Mouse (Mus musculus) ES-E14 (cell line): ENCODE measurements around the gene Pomt2. TPM values are rescaled to one million over a fixed set of nuclear protein-coding genes. Genes with fewer than 3 reads are reported as not detected.
"Not testable (repeated sequence)": the region's sequence is repeated elsewhere in the genome, so short reads cannot be mapped to it uniquely, and the experiment has no call there.

ENCODE experiments used
- DNase-seq: peaks from one replicate; pipeline ENCODE4 v3.0.0-alpha.2; 2013; ENCODE audit warnings: low read depth, low spot score
- H3K27ac ChIP-seq: 2 replicates; pipeline ENCODE4 v1.5.1; 2012; ENCODE audit warnings: low read depth, mild to moderate bottlenecking, low read length, moderate library complexity, mixed read lengths; ENCODE audit not compliant: poor library complexity, insufficient read depth, severe bottlenecking
- H3K36me3 ChIP-seq: 2 replicates; pipeline ENCODE4 v1.6.1; 2012; ENCODE audit warnings: mild to moderate bottlenecking, low read length, moderate library complexity, mixed read lengths; ENCODE audit not compliant: control insufficient read depth, poor library complexity, insufficient read depth, severe bottlenecking
- H3K4me1 ChIP-seq, 2 experiments: fragments of 150-350 bp in 1 of 2; sonication (generic) in 1 of 2; 2 replicates each; pipeline ENCODE4 v1.6.1; 2012; ENCODE audit warnings: low read length in 2 of 2, mild to moderate bottlenecking in 1 of 2, mixed read lengths in 1 of 2; ENCODE audit not compliant: control insufficient read depth in 2 of 2, insufficient read depth in 2 of 2, poor library complexity in 1 of 2
- H3K4me3 ChIP-seq, 2 experiments: fragments of 150-350 bp in 1 of 2; sonication (generic) in 1 of 2; 2 replicates each; pipeline ENCODE4 v1.5.1; 2012; ENCODE audit warnings: low read length in 2 of 2, low read depth in 1 of 2, mild to moderate bottlenecking in 1 of 2, mixed read lengths in 1 of 2; ENCODE audit not compliant: insufficient read depth in 1 of 2, poor library complexity in 1 of 2, severe bottlenecking in 1 of 2
- H3K9ac ChIP-seq: 2 replicates; pipeline ENCODE4 v1.6.1; 2012; ENCODE audit warnings: low read depth, mild to moderate bottlenecking, low read length, mixed read lengths; ENCODE audit not compliant: poor library complexity, insufficient read depth, severe bottlenecking
- H3K9me3 ChIP-seq: fragments of 150-350 bp; sonication (generic); 2 replicates; pipeline ENCODE4 v1.6.1; 2012; ENCODE audit warnings: low read depth, mild to moderate bottlenecking, low read length; ENCODE audit not compliant: control insufficient read depth, insufficient read depth
- CHD2 ChIP-seq: IDR thresholded peaks from 2 replicates; pipeline ENCODE4 v1.6.1; 2014; ENCODE audit warnings: mild to moderate bottlenecking, low read depth, low read length, inconsistent platforms
- HCFC1 ChIP-seq: IDR thresholded peaks from 2 replicates; pipeline ENCODE4 v1.6.1; 2012; ENCODE audit warnings: low read length, inconsistent platforms, borderline replicate concordance; ENCODE audit not compliant: insufficient read depth
- MAFK ChIP-seq: IDR thresholded peaks from 2 replicates; pipeline ENCODE4 v1.6.1; 2014; ENCODE audit warnings: mild to moderate bottlenecking, low read depth, low read length, inconsistent platforms; ENCODE audit not compliant: insufficient read depth
- ZC3H11A ChIP-seq: IDR thresholded peaks from 2 replicates; pipeline ENCODE4 v1.6.1; 2012; ENCODE audit warnings: low read depth, mild to moderate bottlenecking, inconsistent platforms, low read length, borderline replicate concordance
- ZNF384 ChIP-seq: IDR thresholded peaks from 2 replicates; pipeline ENCODE4 v1.6.1; 2012; ENCODE audit warnings: low read depth, low read length, inconsistent platforms
- in situ Hi-C, 2 experiments: fragments of 600-800 bp; cut with MboI; formaldehyde crosslinking; loops; one replicate each; pipeline ENCODE4 v1.15.1; 2025; ENCODE audit warnings: low sequenced_read_pairs in 2 of 2, inconsistent platforms in 1 of 2; ENCODE audit not compliant: unreplicated experiment in 2 of 2
- total RNA-seq: library from RNA; depleted of rRNA; stranded (reverse); fragments of 300-350 nt; gene quantifications from 2 replicates; pipeline ENCODE4 v1.2.3, GENCODE M21; 2012

Gene Pomt2
- total RNA-seq, 1 experiment, result 23.9 TPM

- Histone ChIP-seq H3K27ac (no peak overlapping the region), H3K4me3 (no peak overlapping the region), H3K36me3 (no peaks in the 10 kb centered on the region), H3K4me1 (no peaks in the 10 kb centered on the region; a peak in 1 of 4 replicates), H3K9ac (no peak overlapping the region), H3K9me3 (no peaks in the 10 kb centered on the region; the same call in 1 of the 2 replicates)
- no peak for DNase-seq
- in situ Hi-C loops, result no loop called here
- no peak for TF ChIP-seq ZC3H11A
- TF ChIP-seq CHD2, result no peak
- TF ChIP-seq MAFK, result no peak
- TF ChIP-seq ZNF384, result no peak
- no peak for TF ChIP-seq HCFC1
Observed at GRCm38 (mm10) chr12:87157361-87157760, 9.6 kb upstream of the Pomt2 start.

DNA sequence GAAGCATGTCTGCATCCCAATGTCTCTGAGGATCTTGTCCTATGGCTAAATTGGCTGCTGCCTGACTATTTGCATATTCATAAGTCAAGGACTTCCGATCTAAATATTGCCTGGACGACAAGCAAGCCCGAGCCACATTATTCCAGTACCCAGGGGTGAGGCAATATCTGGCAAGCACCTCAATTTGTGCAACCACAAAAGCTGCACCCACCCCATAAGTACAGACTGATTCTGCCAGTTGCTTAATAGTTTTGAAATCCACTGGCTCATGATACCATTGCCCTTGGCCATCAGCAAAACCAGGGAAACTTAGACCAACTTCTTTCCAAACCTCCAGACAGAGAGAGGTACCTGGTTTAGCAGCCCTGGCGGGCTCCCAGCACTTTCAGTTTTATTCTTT lies 6.7 kb upstream of the Pomt2 start:
- DNase-seq, H3K9ac ChIP-seq, H3K36me3 ChIP-seq, H3K27ac ChIP-seq, in situ Hi-C loops, H3K9me3 ChIP-seq, H3K4me1 ChIP-seq, H3K4me3 ChIP-seq: not testable (repeated sequence)

DNA sequence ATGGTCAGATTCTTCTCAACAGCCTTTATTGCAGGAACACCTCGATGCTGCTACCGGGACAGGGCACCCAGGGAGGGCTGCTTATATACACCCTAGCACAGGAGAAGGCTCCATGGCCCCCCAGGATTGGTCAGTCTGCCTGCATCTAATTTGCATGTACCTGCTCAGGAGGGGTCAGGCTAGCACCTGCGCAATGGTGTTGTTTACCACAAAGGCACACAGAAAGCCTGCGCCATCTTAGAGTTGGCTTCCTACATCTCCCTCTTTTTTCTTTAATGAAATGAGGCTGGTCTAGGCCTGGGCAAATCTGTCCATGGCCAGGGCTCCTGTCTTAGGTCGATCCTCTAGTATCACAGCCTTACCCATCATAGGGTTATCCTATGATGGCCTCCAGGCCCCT lies 1.7 kb upstream of the Pomt2 start:
- in situ Hi-C loops, result no loop called here
- no peak overlapping the region for H3K4me3 ChIP-seq
- no peaks in the 10 kb centered on the region; a peak in 1 of 4 replicates for H3K4me1 ChIP-seq
- DNase-seq, result no peak
- H3K9me3 ChIP-seq, result no peaks in the 10 kb centered on the region; the same call in none of the 2 replicates
- H3K36me3 ChIP-seq, result peaks cover 3% of the 10 kb centered on the region
- no peak overlapping the region for H3K9ac ChIP-seq
- TF ChIP-seq ZNF384, result no peak
- H3K27ac ChIP-seq, result no peak overlapping the region; the same call in 1 of the 2 replicates

DNA sequence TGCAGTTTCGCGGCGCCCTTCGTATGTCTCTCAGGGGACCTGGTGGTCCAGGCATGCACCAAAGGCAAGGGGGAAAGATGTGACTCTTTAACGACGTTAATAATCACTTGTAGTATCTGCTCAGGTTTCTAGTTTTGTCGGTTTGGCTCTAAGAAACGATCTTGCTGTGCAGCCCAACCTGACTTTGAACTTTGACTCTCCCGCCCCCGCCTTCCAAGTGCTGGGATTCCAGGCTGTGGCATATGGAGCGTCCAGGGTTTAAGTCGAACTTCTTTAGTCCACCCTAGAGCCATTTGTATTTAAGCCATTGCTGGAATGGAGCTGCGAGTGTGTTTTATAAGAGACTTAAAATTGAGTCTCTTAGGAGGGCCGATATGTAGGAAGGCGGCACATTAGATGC lies 368 bp upstream of the Pomt2 start:
- Histone ChIP-seq H3K9ac (peak overlapping the region; percentile 91), H3K36me3 (peaks cover 3% of the 10 kb centered on the region), H3K4me3 (peak overlapping the region; percentile 97 to 99), H3K27ac (peak overlapping the region; percentile 83), H3K4me1 (no peaks in the 10 kb centered on the region; a peak in 1 of 4 replicates), H3K9me3 (no peaks in the 10 kb centered on the region; the same call in none of the 2 replicates)
- in situ Hi-C loops, result no loop called here
- TF ChIP-seq ZNF384 (no peak), MAFK (no peak), CHD2 (no peak), HCFC1 (no peak), ZC3H11A (no peak)
- DNase-seq, result no peak

- no peaks in the 10 kb centered on the region; the same call in none of the 2 replicates for H3K9me3 ChIP-seq
- peak within 1 kb of the TSS; percentile 97 to 99 for H3K4me3 ChIP-seq
- H3K9ac ChIP-seq, result peak within 1 kb of the TSS; percentile 91
- TF ChIP-seq MAFK (no peak), CHD2 (no peak), ZC3H11A (no peak), HCFC1 (no peak), ZNF384 (no peak)
- H3K27ac ChIP-seq, result peak within 1 kb of the TSS; percentile 83
- no peaks in the 10 kb centered on the region; a peak in 1 of 4 replicates for H3K4me1 ChIP-seq
- peak; percentile 84 for DNase-seq
- H3K36me3 ChIP-seq, result peaks cover 3% of the 10 kb centered on the region
- in situ Hi-C loops, result no loop called here
Observed at GRCm38 (mm10) chr12:87146966-87147365, 802 bp downstream of the Pomt2 start, which contains the start of gene Gstz1. Gstz1 (plus strand) TSS chr12:87147165.
